Mouse (Mus musculus): ENCODE data around the gene Fstl1. TPM values are rescaled to one million over a fixed set of nuclear protein-coding genes. Genes with fewer than 3 reads are reported as not detected.

The Fstl1 gene
- total RNA-seq, 2 experiments from 2014 or later, result not detected

- no peak for ATAC-seq (replicated peaks; ENCODE audit: poor library complexity, severe bottlenecking)
Observed at GRCm38 (mm10) chr16:37813691-37814382, 37.2 kb downstream of the Fstl1 start.

GRCm38 (mm10) chr16:37814383-37814971, 37.8 kb downstream of the Fstl1 start:
- ATAC-seq (replicated peaks; ENCODE audit: poor library complexity, severe bottlenecking), result peak; percentile 97

- no peak for ATAC-seq (replicated peaks; ENCODE audit: poor library complexity, severe bottlenecking)
Observed at GRCm38 (mm10) chr16:37817986-37818385, 41.3 kb downstream of the Fstl1 start.

- ATAC-seq (replicated peaks; ENCODE audit: poor library complexity, severe bottlenecking), result no peak
Observed at GRCm38 (mm10) chr16:37823949-37824348, 47.3 kb downstream of the Fstl1 start.

- ATAC-seq (replicated peaks; ENCODE audit: poor library complexity, severe bottlenecking), result no peak
Observed at GRCm38 (mm10) chr16:37824778-37825505, 48.3 kb downstream of the Fstl1 start.

- ATAC-seq (replicated peaks; ENCODE audit: poor library complexity, severe bottlenecking), result no peak
Observed at GRCm38 (mm10) chr16:37826286-37826685, 49.6 kb downstream of the Fstl1 start.

- no peak for ATAC-seq (replicated peaks; ENCODE audit: poor library complexity, severe bottlenecking)
Observed at GRCm38 (mm10) chr16:37831041-37831440, 54.4 kb downstream of the Fstl1 start.

- no peak for ATAC-seq (replicated peaks; ENCODE audit: poor library complexity, severe bottlenecking)
Observed at GRCm38 (mm10) chr16:37837571-37837970, 60.9 kb downstream of the Fstl1 start.

GRCm38 (mm10) chr16:37842439-37842838, 65.8 kb downstream of the Fstl1 start:
- no peak for ATAC-seq (replicated peaks; ENCODE audit: poor library complexity, severe bottlenecking)

- ATAC-seq (replicated peaks; ENCODE audit: poor library complexity, severe bottlenecking), result no peak
Observed at GRCm38 (mm10) chr16:37843740-37844139, 67.1 kb downstream of the Fstl1 start.

- ATAC-seq (replicated peaks; ENCODE audit: poor library complexity, severe bottlenecking), result no peak
Observed at GRCm38 (mm10) chr16:37845202-37845925, 68.7 kb downstream of the Fstl1 start.

GRCm38 (mm10) chr16:37847081-37847480, 70.4 kb downstream of the Fstl1 start:
- ATAC-seq (replicated peaks; ENCODE audit: poor library complexity, severe bottlenecking), result no peak

GRCm38 (mm10) chr16:37851366-37851765, 74.7 kb downstream of the Fstl1 start:
- ATAC-seq (replicated peaks; ENCODE audit: poor library complexity, severe bottlenecking), result no peak

GRCm38 (mm10) chr16:37853279-37853678, 76.6 kb downstream of the Fstl1 start:
- no peak for ATAC-seq (replicated peaks; ENCODE audit: poor library complexity, severe bottlenecking)

GRCm38 (mm10) chr16:37854054-37854453, 77.4 kb downstream of the Fstl1 start:
- 0 out of 2 replicates have a peak, but pooled peaks have one; percentile 14 for ATAC-seq (replicated peaks; ENCODE audit: poor library complexity, severe bottlenecking)

GRCm38 (mm10) chr16:37854593-37854992, 77.9 kb downstream of the Fstl1 start:
- peak; percentile 52 for ATAC-seq (replicated peaks; ENCODE audit: poor library complexity, severe bottlenecking)

- no peak for ATAC-seq (replicated peaks; ENCODE audit: poor library complexity, severe bottlenecking)
Observed at GRCm38 (mm10) chr16:37855583-37855982, 78.9 kb downstream of the Fstl1 start.

GRCm38 (mm10) chr16:37856327-37856726, 79.7 kb downstream of the Fstl1 start:
- ATAC-seq (replicated peaks; ENCODE audit: poor library complexity, severe bottlenecking), result 0 out of 2 replicates have a peak, but pooled peaks have one; percentile 38

- no peak for ATAC-seq (replicated peaks; ENCODE audit: poor library complexity, severe bottlenecking)
Observed at GRCm38 (mm10) chr16:37857495-37857894, 80.8 kb downstream of the Fstl1 start.

- ATAC-seq (replicated peaks; ENCODE audit: poor library complexity, severe bottlenecking), result no peak; the same call in 1 of the 2 replicates
Observed at GRCm38 (mm10) chr16:37860213-37860612, 83.5 kb downstream of the Fstl1 start.

- no peak for ATAC-seq (replicated peaks; ENCODE audit: poor library complexity, severe bottlenecking)
Observed at GRCm38 (mm10) chr16:37861029-37861428, 84.4 kb downstream of the Fstl1 start, which contains the start of gene Gm36028. Gm36028 (minus strand) TSS chr16:37861146.

Data from granulocyte monocyte progenitor cell, adult 5-6 weeks (primary cell).